Comparison of ENCODE assay signal across 34 mouse cellular contexts in the genomic region with DNA sequence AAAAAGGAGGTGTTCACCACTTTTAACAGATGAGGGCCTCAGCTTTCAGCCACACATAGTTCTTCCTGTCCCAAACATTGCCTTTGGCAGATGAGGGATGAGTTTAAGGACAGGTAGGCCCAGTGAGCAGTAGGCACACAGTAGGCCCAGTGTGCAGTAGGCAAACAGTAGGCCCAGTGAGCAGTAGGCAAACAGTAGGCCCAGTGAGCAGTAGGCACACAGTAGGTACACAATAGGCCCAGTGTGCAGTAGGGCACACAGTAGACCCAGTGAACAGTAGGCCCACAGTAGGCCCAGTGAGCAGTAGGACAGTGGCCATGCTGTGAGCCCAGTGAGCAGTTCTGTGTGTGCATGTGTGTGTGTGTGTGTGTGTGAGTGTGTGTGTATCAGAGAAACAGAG. TPM values are rescaled to one million over a fixed set of nuclear protein-coding genes. Genes with fewer than 3 reads are reported as not detected.
"Had no signal": no experiment of that assay in that cellular context is flagged by ENCODE, and none has a peak within 500 bp of the region (broad histone marks: within the 10 kb centered on the region; RNA-seq: fewer than 3 reads in every experiment).

No protein-coding gene starts in this region.

- H3K27me3 ChIP-seq: intestine, embryonic 15.5 days; liver, embryonic 13.5 days had no signal

- H3K36me3 ChIP-seq: heart, embryonic 10.5 days; heart, embryonic 12.5 days; hindbrain, embryonic 10.5 days; hindbrain, embryonic 12.5 days; hindbrain, embryonic 15.5 days; intestine, embryonic 15.5 days; liver, embryonic 13.5 days had no signal

- H3K4me3 ChIP-seq: heart, embryonic 10.5 days; heart, embryonic 12.5 days; hindbrain, embryonic 10.5 days; hindbrain, embryonic 12.5 days; hindbrain, embryonic 15.5 days; intestine, embryonic 15.5 days; layer of hippocampus, adult 2 months; left cerebral cortex, adult 2 months; liver, embryonic 13.5 days had no signal

- H3K4me1 ChIP-seq: hindbrain, embryonic 15.5 days had no signal

- DNase-seq: gastrocnemius, postnatal 14 days; gastrocnemius, postnatal 36 days; heart, adult 18-20 months; heart, postnatal 10 days; heart, postnatal 4 days; kidney, adult 18-20 months; kidney, adult 8-10 months; kidney, postnatal 10 days; kidney, postnatal 25 days; kidney, postnatal 4 days; liver; liver, embryonic 13.5 days had no signal

- ATAC-seq: inflammation-experienced regulatory T-cells, adult 6 months; intestine, embryonic 15.5 days; intestine, postnatal 0 days had no signal

- H3K4me2 ChIP-seq: heart, embryonic 12.5 days; hindbrain, embryonic 12.5 days; hindbrain, embryonic 15.5 days; intestine, embryonic 15.5 days; liver, embryonic 11.5 days; liver, embryonic 13.5 days had no signal

- H3K9ac ChIP-seq: hindbrain, embryonic 12.5 days; hindbrain, embryonic 15.5 days; intestine, embryonic 15.5 days; liver, embryonic 13.5 days had no signal

- H3K27ac ChIP-seq: heart, embryonic 10.5 days; hindbrain, embryonic 10.5 days; hindbrain, embryonic 12.5 days; hindbrain, embryonic 15.5 days; intestine, embryonic 15.5 days; layer of hippocampus, adult 2 months; left cerebral cortex, adult 2 months had no signal

- H3K9me3 ChIP-seq: heart, embryonic 10.5 days; heart, embryonic 12.5 days; hindbrain, embryonic 10.5 days; hindbrain, embryonic 12.5 days; hindbrain, embryonic 15.5 days; intestine, embryonic 15.5 days; liver, embryonic 13.5 days had no signal

RNA-seq across cellular contexts. Expression of a gene that starts 54.6 kb away (rescaled TPM):
- total RNA-seq: gastrocnemius, adult 18-20 months; gastrocnemius, adult 8-10 months; gastrocnemius, postnatal 14 days; gastrocnemius, postnatal 36 days; heart, postnatal 10 days; layer of hippocampus, adult 2 months; layer of hippocampus, postnatal 25 days; left cerebral cortex, adult 2 months; left cerebral cortex, postnatal 14 days; left cerebral cortex, postnatal 36 days had no signal
- polyA plus RNA-seq: gonadal fat pad, adult 2 months; heart, embryonic 12.5 days; heart, embryonic 14.5 days; heart, embryonic 16.5 days; inflammation-experienced regulatory T-cells, adult 6 months; kidney, embryonic 14.5 days; kidney, embryonic 16.5 days; limb, embryonic 11.5 days had no signal
